Mouse (Mus musculus) forebrain, embryonic 12.5 days (tissue): ENCODE data around the gene Lmx1a. TPM values are rescaled to one million over a fixed set of nuclear protein-coding genes. Genes with fewer than 3 reads are reported as not detected.

Experiments
- ATAC-seq: fragments of 200-750 bp; cut with Nextera tagmentation; 2 replicates; pipeline ENCODE4 v1.8.0; 2017; ENCODE audit warnings: moderate TSS enrichment; ENCODE audit not compliant: low FRiP score
- H3K27ac ChIP-seq: fragments of 300-500 bp; sonication (generic); 2 replicates; pipeline ENCODE4 v1.5.1; 2016; ENCODE audit warnings: mild to moderate bottlenecking
- H3K27me3 ChIP-seq: fragments of 300-500 bp; sonication (generic); 2 replicates; pipeline ENCODE4 v1.6.1; 2016; ENCODE audit warnings: mild to moderate bottlenecking
- H3K36me3 ChIP-seq: fragments of 300-500 bp; sonication (generic); replicated peaks from 2 replicates; pipeline ENCODE4 v1.6.1; 2016; ENCODE audit warnings: mild to moderate bottlenecking
- H3K4me1 ChIP-seq: fragments of 300-500 bp; sonication (generic); 2 replicates; pipeline ENCODE4 v1.6.1; 2016
- H3K4me2 ChIP-seq: fragments of 300-500 bp; sonication (generic); 2 replicates; pipeline ENCODE4 v1.6.1; 2016; ENCODE audit warnings: mild to moderate bottlenecking, moderate library complexity
- H3K4me3 ChIP-seq: fragments of 300-500 bp; sonication (generic); replicated peaks from 2 replicates; pipeline ENCODE4 v1.5.1; 2016; ENCODE audit warnings: mild to moderate bottlenecking
- H3K9ac ChIP-seq: fragments of 300-500 bp; sonication (generic); 2 replicates; pipeline ENCODE4 v1.6.1; 2016; ENCODE audit warnings: mild to moderate bottlenecking
- H3K9me3 ChIP-seq: fragments of 300-500 bp; sonication (generic); 2 replicates; pipeline ENCODE4 v1.6.1; 2016
- WGBS: fragments of 180-500 bp; shearing (Covaris S2); methylation state at CpG from one replicate; pipeline ENCODE4 v1.1.7; 2016; 5-methylcytosine and 5-hydroxymethylcytosine counted together
- polyA plus RNA-seq: library from polyadenylated mRNA; unstranded; fragments of >200 nt; fragmentation: Nextera tagmentation; extraction: Ambion mirVana; gene quantifications from 2 replicates; pipeline ENCODE4 v1.2.1, GENCODE M21; 2016

The Lmx1a gene
- polyA plus RNA-seq, 1 experiment from 2014 or later = 7.0 TPM

DNA sequence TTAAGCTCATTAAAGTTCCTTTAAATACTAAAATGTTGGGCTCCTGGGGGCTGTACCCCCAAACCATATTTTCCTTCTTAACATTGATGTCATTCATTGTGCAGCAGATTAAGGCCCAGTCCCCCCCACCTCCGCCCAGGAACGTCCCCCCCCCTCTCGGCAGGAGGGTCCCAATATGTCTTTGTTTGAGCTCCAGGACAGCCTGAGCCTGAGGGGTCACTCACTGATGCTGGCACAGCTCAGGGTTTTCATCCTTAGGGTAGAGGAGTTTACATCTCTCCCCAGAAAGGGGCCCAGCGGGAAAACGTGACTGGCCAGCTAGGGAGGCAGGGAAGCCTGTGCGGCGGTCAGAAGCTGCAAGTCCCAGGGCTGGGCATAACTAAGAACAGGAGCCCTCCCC is 11.2 kb downstream of the Lmx1a start:
- Histone ChIP-seq H3K27ac (no peak overlapping the region), H3K4me3 (no peak overlapping the region), H3K4me1 (peaks cover 6% of the 10 kb centered on the region; the same call in 1 of the 2 replicates), H3K9ac (no peak overlapping the region), H3K4me2 (no peak overlapping the region), H3K9me3 (no peaks in the 10 kb centered on the region), H3K36me3 (no peaks in the 10 kb centered on the region), H3K27me3 (peaks cover 81% of the 10 kb centered on the region)
- 7% methylated on average over 7 of the region's 7 CpGs for WGBS
- no peak for ATAC-seq

DNA sequence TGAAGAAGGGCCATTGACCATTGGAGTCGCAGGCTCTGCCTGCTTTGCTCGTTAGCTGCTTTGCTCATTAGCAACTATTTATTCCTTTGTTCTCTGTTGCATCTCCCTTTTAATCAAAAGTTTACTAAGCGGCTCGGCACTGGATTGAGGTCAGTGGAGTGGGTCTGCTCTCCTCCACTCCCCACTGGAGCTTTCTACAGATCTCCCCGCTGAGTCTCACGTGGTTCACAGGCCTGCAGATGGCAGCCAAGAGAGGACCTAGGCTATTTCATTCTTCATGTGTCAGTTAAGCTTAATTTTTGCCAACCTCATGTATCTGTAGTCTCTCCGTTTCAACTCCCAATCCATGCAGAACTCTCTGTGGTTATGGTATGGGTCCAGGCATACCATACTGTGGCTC is 16.5 kb downstream of the Lmx1a start:
- no peak for ATAC-seq
- Histone ChIP-seq H3K4me1 (no peaks in the 10 kb centered on the region), H3K27ac (no peak overlapping the region), H3K27me3 (peaks cover 36% of the 10 kb centered on the region), H3K36me3 (no peaks in the 10 kb centered on the region), H3K9ac (no peak overlapping the region), H3K9me3 (no peaks in the 10 kb centered on the region), H3K4me2 (no peak overlapping the region), H3K4me3 (no peak overlapping the region)
- WGBS = 60% methylated on average over 7 of the region's 7 CpGs

DNA sequence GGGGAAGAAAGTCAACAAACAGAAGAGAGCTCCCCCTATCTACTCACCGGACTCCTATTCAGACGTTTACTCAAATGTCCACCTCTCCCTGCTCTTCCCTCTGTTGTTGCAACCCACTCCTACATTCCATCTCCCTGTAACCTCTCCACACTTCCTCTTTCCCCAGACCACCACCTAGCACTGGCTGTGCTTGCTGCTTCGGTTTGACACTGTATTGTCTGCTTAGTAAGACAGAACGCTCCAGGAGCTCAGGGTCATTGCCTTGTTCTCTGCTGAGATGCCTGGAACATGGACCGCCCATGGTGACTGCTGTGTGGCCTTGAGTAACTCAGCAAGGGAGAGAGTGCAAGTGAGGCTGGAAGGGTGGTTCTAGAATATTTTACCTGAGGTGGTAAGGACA is 19.7 kb downstream of the Lmx1a start:
- no peak for ATAC-seq
- H3K36me3 ChIP-seq = no peaks in the 10 kb centered on the region

DNA sequence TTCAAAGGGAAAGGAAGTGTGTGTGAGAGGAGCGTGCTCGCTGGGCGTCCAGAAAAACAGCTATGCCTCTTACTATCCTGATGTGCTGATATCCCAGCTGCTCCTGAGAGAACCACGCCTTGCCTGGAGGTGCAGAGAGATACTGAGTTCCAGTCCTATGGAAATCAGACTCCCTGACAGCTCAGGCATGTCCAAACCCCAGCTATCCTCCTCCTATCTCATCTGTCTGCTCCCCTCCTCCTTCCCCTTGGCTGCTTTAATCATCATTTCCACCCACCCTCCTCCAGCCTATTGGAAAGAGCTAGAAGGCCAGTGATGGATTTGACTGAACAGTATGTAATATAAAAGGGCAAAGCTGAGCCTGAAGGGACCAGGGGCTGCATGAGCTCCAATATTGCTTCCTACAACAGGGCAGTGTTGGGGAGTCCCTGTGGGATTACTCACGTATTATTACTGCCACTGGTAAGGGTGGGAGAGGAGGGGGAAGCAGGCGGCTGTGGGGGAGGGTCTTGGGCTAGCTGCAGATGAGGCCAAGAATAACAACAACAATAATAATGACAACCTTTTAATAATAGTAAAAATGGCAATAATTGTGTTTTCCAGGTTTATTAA is 26.8 kb downstream of the Lmx1a start:
- Histone ChIP-seq H3K36me3 (no peaks in the 10 kb centered on the region), H3K9me3 (no peaks in the 10 kb centered on the region), H3K27me3 (0 out of 2 replicates have a peak, but pooled peaks cover 14% of the 10 kb centered on the region), H3K4me1 (peaks cover 9% of the 10 kb centered on the region), H3K27ac (no peak overlapping the region), H3K9ac (no peak overlapping the region), H3K4me3 (no peak overlapping the region), H3K4me2 (no peak overlapping the region)
- 45% methylated on average over 6 of the region's 6 CpGs for WGBS
- ATAC-seq = peak; percentile 58; the same call in 1 of the 2 replicates

More for the DNA sequence above, 19.7 kb downstream of the Lmx1a start:
- Histone ChIP-seq H3K27ac (no peak overlapping the region), H3K4me1 (no peaks in the 10 kb centered on the region), H3K4me2 (no peak overlapping the region), H3K9ac (no peak overlapping the region), H3K27me3 (peaks cover 15% of the 10 kb centered on the region), H3K9me3 (no peaks in the 10 kb centered on the region), H3K4me3 (no peak overlapping the region)
- 72% methylated on average over 5 of the region's 5 CpGs for WGBS

DNA sequence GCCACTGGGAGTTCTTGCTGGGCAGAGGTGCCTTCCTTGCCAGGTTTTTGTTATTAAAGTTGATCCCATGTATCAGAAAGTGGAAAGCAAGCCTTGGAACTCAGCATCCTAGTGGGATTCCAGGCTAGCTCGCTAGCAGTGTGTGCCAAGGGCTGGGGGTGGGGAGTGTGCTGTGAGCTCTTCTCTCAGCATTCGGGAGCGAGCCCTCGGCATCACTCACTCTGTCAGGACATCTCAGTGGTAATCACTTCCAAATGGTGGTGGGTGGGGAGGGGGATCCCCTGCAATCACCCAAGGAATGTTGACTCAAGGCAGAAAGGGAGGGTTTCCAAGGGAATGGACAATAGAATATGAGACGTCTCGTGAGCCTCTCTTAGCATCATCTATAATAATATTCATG is 45.4 kb downstream of the Lmx1a start:
- Histone ChIP-seq H3K9ac (no peak overlapping the region), H3K36me3 (no peaks in the 10 kb centered on the region), H3K27ac (no peak overlapping the region), H3K4me3 (no peak overlapping the region), H3K9me3 (no peaks in the 10 kb centered on the region), H3K27me3 (peaks cover 8% of the 10 kb centered on the region; the same call in 1 of the 2 replicates), H3K4me1 (peaks cover 9% of the 10 kb centered on the region), H3K4me2 (no peak overlapping the region)
- 19% methylated on average over 6 of the region's 6 CpGs for WGBS
- no peak for ATAC-seq

DNA sequence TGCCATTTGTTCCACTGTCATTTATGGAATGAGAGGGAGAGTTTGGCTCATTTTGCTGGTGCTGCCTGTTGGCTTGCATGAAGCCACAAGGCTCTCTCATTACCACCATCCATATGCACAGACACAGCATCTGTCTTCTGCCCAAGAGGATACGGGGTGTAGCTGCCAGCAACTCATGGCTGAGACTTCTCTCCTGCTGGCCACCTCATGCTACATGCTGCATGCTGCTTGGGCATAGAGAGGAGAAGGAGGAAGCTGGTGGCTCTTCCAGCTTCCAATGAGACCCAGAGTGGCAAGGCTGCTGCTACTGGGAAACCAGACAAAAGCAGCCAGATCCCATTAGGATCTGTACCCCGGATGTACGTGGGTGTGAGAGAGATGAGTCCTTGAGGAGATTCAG is 47.8 kb downstream of the Lmx1a start:
- Histone ChIP-seq H3K4me3 (no peak overlapping the region), H3K27me3 (peaks cover 8% of the 10 kb centered on the region; the same call in 1 of the 2 replicates), H3K9me3 (no peaks in the 10 kb centered on the region), H3K9ac (no peak overlapping the region), H3K4me1 (peaks cover 9% of the 10 kb centered on the region), H3K4me2 (no peak overlapping the region), H3K27ac (no peak overlapping the region), H3K36me3 (no peaks in the 10 kb centered on the region)
- no peak for ATAC-seq
- WGBS = 88% methylated on average over 3 of the region's 3 CpGs

DNA sequence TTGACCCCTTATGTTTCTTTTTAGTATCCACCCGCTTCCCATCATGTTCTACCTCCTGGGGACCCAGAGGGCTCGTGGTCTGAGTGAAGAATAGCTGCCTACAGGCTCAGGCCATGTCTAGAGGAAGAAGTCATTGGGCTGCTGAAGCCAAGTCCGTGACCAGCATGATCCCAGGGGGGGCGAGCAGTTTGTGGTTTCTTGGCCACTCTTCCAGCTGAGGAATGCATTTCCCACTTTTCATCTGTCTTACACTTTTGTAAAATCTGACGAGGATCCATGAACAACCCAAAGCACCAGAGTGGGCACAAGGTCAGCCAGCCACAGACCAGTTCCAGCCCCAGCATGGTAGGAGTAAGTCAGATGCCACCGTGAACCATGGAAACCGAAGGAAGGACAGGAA is 50.2 kb downstream of the Lmx1a start:
- 87% methylated on average over 7 of the region's 7 CpGs for WGBS
- H3K4me1 ChIP-seq = peaks cover 3% of the 10 kb centered on the region; the same call in 1 of the 2 replicates
- H3K4me2 ChIP-seq = no peak overlapping the region
- H3K36me3 ChIP-seq = no peaks in the 10 kb centered on the region
- H3K9me3 ChIP-seq = no peaks in the 10 kb centered on the region
- H3K9ac ChIP-seq = no peak overlapping the region
- no peak overlapping the region for H3K27ac ChIP-seq
- H3K27me3 ChIP-seq = peaks cover under 1% of the 10 kb centered on the region
- H3K4me3 ChIP-seq = no peak overlapping the region
- ATAC-seq = no peak

DNA sequence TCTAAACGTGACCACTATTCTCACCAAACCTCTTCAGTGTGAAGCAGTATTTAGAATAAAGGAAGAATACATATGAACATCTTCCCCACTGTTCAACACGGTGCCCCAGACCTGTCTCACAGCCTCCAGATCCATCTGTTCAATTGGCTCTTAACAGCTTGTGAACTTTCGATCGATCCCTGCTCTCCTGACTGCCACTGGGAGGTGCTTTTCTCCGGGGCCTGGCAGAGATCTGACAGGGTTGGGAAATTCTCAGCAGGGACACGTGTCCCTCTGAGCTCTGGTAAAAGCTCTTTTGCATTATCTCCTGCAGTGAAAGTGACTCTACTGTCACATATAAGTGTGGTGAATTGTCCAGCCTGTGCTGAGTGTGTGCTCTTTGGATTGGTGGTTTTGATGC is 57.6 kb downstream of the Lmx1a start:
- H3K4me2 ChIP-seq = no peak overlapping the region
- no peaks in the 10 kb centered on the region for H3K36me3 ChIP-seq
- no peak overlapping the region for H3K27ac ChIP-seq
- no peak overlapping the region for H3K4me3 ChIP-seq
- H3K4me1 ChIP-seq = no peaks in the 10 kb centered on the region
- no peak for ATAC-seq
- no peaks in the 10 kb centered on the region for H3K9me3 ChIP-seq
- H3K9ac ChIP-seq = no peak overlapping the region
- 62% methylated on average over 6 of the region's 6 CpGs for WGBS
- no peaks in the 10 kb centered on the region; the same call in 1 of the 2 replicates for H3K27me3 ChIP-seq

DNA sequence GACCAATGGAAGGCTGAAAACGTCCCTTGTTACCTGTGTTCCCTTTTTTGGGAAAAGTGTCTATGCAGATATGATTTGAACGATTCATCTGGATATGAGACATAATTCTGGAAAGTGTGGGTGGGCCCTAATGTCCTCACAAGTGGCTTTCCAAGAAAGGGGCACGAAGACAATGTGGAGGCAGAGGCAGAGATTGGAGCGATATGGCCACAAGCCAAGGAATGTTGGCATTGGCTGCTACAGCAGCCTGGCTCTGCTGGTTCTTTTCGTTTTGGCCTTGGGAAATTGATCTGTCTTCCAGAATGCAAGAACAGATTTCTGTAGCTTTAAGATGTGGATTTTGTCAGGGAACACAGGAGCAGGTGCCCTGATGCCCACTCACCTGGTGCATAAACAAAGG is 63.6 kb downstream of the Lmx1a start:
- peaks cover 19% of the 10 kb centered on the region for H3K27me3 ChIP-seq
- H3K36me3 ChIP-seq = no peaks in the 10 kb centered on the region
- H3K4me1 ChIP-seq = peaks cover 10% of the 10 kb centered on the region
- no peak for ATAC-seq
- H3K9ac ChIP-seq = no peak overlapping the region
- H3K27ac ChIP-seq = no peak overlapping the region
- H3K9me3 ChIP-seq = no peaks in the 10 kb centered on the region
- 77% methylated on average over 5 of the region's 5 CpGs for WGBS
- no peak overlapping the region for H3K4me2 ChIP-seq
- H3K4me3 ChIP-seq = no peak overlapping the region

DNA sequence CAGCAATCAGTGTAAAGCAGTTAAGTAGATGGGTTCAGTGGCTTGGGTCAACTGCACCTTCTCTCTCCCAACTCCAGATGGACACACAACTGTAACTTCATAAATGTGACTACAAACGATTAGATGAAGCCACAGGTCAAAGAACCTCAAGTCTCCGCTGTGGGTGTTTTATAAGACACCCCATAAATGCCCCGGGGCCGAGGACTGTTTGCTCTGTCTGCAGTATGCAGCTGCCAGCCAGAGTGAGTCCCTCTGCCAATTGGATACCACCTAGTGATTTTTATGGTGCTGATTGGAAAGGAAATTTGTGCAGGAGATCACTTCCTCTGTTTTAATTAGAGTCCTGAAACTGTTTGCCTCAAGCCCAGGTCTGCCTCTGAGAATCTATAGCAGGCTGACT is 65.0 kb downstream of the Lmx1a start:
- Histone ChIP-seq H3K27me3 (peaks cover 32% of the 10 kb centered on the region), H3K9ac (no peak overlapping the region)
- 87% methylated on average over 4 of the region's 4 CpGs for whole genome bisulfite sequencing

DNA sequence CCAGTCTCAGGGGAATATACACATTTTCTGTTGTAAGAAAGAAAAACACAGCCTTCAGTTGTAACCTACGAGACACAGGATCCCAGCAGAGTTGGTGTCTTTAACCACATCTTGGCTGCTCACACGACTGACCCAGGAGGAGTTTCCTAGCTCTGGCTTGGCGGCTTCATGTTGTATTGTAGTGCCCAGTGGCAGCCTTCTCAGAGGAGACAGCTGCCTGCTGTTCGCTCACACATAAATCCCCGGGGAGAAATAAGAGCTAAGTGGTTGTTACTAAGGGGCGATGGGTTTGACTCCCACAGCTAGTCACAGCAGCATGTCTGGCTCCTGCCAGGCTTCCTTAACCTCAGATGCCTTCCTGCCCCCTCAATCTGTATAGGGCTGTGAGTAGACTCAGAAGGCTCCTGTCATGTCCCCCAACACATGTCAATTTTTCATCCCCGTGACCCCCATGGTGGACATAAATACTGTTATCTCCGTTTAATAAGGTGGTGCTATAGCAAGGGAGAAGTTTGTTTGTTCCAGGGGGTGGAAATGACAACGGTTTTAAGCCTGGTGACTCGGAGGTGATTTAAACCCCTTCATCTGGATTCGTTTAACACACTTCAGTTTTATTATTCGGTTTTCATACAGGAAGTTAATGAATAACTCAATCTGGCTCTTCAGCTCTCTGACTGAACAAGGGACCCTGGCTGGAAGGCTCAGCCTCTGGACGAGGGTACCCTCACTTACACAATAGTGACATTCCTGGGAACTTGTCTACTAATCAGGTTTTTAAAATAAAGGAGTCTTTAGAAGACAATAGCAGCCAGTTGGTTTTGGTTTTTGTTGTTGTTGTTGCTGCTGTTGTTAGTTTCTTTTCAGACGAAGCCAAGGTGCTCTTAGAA is 65.8 kb downstream of the Lmx1a start:
- peak; percentile 42; the same call in 1 of the 2 replicates for ATAC-seq
- Histone ChIP-seq H3K27me3 (peaks cover 35% of the 10 kb centered on the region), H3K4me3 (no peak overlapping the region), H3K9me3 (no peaks in the 10 kb centered on the region), H3K9ac (no peak overlapping the region), H3K27ac (no peak overlapping the region), H3K4me2 (no peak overlapping the region), H3K4me1 (peaks cover 16% of the 10 kb centered on the region), H3K36me3 (no peaks in the 10 kb centered on the region)
- 21% methylated on average over 14 of the region's 14 CpGs for WGBS

More for the DNA sequence above, 65.0 kb downstream of the Lmx1a start:
- Histone ChIP-seq H3K4me2 (no peak overlapping the region), H3K4me3 (no peak overlapping the region), H3K9me3 (no peaks in the 10 kb centered on the region), H3K36me3 (no peaks in the 10 kb centered on the region), H3K27ac (no peak overlapping the region), H3K4me1 (peaks cover 16% of the 10 kb centered on the region)
- no peak for ATAC-seq

DNA sequence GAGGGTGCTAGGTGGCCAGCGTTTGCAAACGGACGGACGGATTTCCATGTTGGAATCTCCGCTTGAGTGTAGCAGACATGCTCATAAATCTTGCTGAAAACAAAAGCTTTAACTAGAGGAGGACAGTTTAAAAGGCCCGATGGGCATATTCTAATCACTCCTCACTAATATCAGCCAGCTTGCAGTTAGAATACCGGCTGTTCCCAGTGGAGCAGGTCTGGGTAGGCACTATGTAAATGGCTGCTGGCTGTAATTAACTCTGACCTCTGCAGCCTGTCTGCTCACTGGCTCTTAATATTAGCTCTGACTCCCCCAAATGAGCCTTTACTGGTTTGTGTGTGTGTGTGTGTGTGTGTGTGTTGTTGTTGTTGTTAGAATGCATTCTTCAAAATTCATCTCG is 69.2 kb downstream of the Lmx1a start:
- H3K9me3 ChIP-seq = no peaks in the 10 kb centered on the region
- no peak overlapping the region for H3K27ac ChIP-seq
- H3K4me1 ChIP-seq = peaks cover 37% of the 10 kb centered on the region
- 74% methylated on average over 8 of the region's 8 CpGs for WGBS
- ATAC-seq = no peak
- H3K9ac ChIP-seq = no peak overlapping the region
- H3K36me3 ChIP-seq = no peaks in the 10 kb centered on the region
- no peak overlapping the region for H3K4me2 ChIP-seq
- H3K4me3 ChIP-seq = no peak overlapping the region
- H3K27me3 ChIP-seq = peaks cover 64% of the 10 kb centered on the region
